Mouse (Mus musculus) right cerebral cortex, postnatal 10 days (tissue): ENCODE data around the gene Tyw3.
A peak's percentile ranks its signal among the peaks of the same experiment; 100 is the strongest.
"Not testable (repeated sequence)": the region's sequence is repeated elsewhere in the genome, so short reads cannot be mapped to it uniquely, and the experiment has no call there.

Experiments used
- DNase-seq, 2 experiments: peaks; one replicate each; pipeline ENCODE4 v3.0.0; 2021; ENCODE audit warnings: low spot score in 2 of 2

Gene Tyw3

GRCm38 (mm10) chr3:154596934-154597554, at the start of gene Tyw3:
Gene Tyw3 (minus strand): TSS chr3:154597104.
- peak; percentile 97 to 99 for DNase-seq

DNA sequence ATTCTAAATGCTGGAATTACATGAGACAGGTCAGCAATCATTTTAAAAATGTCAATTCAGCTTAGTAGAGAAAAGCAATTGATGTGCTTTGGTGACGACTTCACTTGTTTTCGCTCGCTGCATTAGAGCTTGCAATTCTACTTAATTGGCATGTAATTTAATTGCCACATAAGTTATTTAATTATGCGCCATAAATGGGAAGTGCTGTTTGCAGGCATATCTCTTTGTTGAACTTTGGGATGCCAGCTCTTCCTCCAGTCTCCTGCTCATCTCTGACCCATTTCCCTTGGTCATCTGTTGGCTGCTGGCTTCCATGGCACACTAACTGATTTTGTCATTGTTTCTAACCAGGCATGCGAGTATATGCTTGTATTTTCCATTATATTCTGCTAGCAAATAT, 36.2 kb upstream of the Tyw3 start:
- no peak for DNase-seq

DNA sequence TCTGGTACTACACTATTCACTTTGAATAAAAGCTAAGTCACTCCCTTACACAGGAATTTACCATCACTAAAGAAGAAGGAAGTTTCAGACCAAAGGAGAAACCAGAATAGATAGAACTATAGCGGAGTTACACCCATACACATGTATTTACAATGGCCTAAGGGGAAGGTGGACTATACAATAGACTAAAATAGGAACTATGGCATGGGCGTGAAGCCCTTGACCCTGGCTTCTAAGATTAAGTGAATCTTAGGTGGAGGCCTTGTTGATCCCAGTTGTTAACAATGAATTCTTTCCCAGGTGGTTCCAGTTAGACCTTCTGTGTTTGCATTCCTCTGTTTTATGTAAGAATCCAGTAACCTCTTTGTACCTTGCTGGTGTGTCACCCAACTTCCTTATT, 34.4 kb upstream of the Tyw3 start:
- DNase-seq: not testable (repeated sequence)

GRCm38 (mm10) chr3:154628284-154628683, 31.4 kb upstream of the Tyw3 start:
- DNase-seq: no peak

GRCm38 (mm10) chr3:154616106-154616505, 19.2 kb upstream of the Tyw3 start:
- DNase-seq: no peak

- no peak for DNase-seq
Measured at GRCm38 (mm10) chr3:154615304-154615703, 18.4 kb upstream of the Tyw3 start.

- DNase-seq: no peak
Measured at GRCm38 (mm10) chr3:154614771-154615170, 17.9 kb upstream of the Tyw3 start.

GRCm38 (mm10) chr3:154611888-154612287, 15.0 kb upstream of the Tyw3 start:
- DNase-seq: no peak

DNA sequence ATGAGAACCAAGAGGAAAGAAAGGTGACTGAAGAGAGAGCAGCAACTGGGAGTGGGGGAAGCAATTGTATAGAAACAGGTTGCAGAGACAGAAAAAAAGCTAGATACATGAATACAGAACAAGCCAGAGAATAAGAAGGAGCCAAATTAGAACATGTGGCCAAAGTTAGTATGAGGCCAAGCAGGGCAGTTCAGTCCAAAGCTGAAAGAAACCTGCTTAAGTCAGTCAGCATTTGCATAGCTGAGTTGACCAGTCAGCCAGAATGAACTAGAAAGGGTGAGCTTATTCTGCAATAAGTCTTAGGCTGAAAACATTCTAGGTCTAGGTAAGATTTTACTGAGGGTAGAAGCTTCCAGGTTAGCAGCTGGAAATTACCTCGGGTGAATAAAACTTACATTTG, 11.0 kb upstream of the Tyw3 start:
- DNase-seq: no peak

GRCm38 (mm10) chr3:154604871-154605270, 8.0 kb upstream of the Tyw3 start:
- DNase-seq: no peak

DNA sequence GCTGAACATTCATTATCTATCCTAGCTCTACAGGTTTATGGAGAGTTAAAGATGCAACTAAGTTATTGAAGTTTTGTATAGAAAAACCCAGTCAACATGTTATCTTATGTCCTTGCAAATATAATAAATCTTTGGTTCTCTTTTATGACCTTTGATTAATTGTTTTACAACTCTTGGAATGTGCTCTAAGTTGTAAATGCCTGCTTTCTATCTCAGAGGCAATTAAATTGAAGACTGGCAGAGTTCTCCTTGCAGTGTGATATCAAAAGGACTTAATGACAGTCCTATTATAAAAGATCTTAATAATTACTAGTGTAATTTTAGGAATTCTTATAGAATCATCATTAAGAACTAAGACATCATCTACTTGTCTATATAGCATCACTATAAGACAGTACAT, 5.2 kb upstream of the Tyw3 start:
- no peak for DNase-seq

- DNase-seq: no peak
Measured at GRCm38 (mm10) chr3:154597561-154597960, 657 bp upstream of the Tyw3 start.

DNA sequence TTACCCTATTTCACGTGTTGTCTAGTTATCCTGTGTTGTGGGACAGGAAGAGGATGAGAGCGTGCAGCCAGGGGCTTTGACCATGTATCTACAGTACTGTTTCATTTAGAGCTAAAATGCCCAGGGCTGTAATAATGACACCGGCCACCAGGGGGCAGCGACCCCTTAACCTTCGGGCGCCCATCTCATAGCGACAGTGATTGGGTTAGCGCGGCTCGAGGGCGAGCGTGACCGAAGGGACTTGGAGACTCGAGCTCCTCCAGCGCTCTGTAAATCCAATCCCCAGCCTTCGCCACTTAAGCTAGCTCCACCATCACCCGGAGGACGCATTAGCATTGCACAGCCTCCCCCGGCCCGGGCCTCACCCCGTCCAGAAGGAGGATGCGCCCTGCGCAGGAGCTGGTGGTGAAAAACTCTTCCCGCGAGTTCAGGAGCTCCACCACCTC, 393 bp downstream of the Tyw3 start, which contains the start of gene Cryz:
Gene Cryz (plus strand): TSS at position 224 of the 446 bp plus-strand sequence.
- peak; percentile 93 to 94 for DNase-seq

GRCm38 (mm10) chr3:154594156-154594555, 2.7 kb downstream of the Tyw3 start:
- no peak for DNase-seq

DNA sequence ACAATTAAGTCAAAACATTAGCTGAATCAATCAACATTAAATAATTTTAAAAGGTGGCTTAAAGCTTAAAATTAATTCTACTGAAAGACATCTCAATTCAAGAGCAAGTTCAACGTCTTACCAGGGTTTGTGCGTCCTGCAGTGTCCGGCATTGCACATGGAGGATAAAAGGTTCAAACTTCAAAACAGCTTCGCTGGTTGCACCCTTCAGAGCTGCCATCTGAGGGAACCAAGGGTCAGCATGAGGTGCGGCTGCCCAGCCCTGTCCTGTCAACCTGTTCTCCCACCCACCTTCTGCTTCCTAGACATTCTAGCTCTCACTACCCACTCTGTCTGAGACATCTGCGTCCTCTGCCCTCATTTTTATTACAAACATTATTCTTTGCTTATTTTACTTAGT, 3.3 kb downstream of the Tyw3 start:
- no peak for DNase-seq

DNA sequence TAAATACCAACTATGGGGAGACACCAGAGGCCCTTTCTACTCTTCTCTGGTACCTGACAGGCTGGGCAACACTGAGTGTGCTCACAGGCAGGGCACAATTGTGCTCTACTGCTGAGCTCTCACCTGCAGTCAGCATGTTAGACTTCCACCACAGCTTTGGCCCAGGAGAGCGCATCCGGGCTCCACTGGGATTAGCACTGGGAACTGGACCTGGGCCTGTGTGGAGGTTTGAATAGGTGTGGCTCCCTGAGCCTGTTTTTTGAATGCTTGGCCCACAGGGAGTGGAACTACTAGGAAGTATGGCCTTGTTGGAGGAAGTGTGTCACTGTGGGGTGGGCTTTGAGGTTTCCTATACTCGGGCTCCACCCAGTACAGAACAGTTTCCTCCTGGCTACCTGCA, 5.3 kb downstream of the Tyw3 start:
- DNase-seq: no peak

- DNase-seq: no peak
Measured at GRCm38 (mm10) chr3:154590971-154591370, 5.9 kb downstream of the Tyw3 start.

- peak; percentile 38 to 39 for DNase-seq
Measured at GRCm38 (mm10) chr3:154584351-154584750, 12.6 kb downstream of the Tyw3 start.

DNA sequence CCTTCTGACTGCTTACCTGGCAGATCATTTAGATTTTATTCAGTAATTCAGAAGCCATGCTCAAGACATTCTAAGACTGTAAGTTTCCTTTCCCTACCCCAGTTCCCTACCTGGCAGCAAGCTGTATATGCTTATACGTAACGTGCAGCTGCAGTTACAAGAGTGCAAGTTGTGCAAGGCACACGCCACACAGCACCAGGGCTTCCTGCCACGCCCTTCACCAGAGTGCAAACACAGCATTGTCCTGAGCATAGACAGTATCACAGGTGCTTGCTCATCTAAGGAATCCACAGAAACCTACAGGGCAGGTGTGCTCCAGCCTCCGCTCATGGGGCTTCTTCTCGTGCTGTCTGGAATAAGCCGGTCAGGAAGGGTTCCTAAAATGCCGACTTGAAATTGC, 19.0 kb downstream of the Tyw3 start:
- DNase-seq: no peak

DNA sequence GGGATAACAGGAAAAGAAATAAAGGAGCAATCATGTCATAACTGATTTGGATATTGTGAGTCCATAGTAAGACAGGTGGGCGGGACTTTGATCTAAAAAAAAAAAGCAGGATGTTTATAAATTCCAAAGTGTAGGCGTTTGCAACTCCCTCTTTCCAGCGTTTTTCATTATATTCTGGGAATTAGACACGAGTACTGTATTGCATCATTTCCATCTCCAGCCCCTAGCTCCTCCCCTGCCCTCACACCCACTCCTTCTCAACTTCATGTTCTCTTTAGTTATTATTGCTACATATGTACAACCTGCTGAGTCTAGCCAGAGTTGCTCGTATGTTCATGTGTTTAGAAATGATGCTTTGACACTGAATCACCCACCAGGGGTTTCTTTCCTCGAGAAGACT, 23.2 kb downstream of the Tyw3 start:
- no peak for DNase-seq

- peak; percentile 67 to 86 for DNase-seq
Measured at GRCm38 (mm10) chr3:154572341-154572972, 24.4 kb downstream of the Tyw3 start.

- DNase-seq: no peak
Measured at GRCm38 (mm10) chr3:154570786-154571185, 26.1 kb downstream of the Tyw3 start.

- DNase-seq: no peak
Measured at GRCm38 (mm10) chr3:154570029-154570575, 26.8 kb downstream of the Tyw3 start.
